Mouse (Mus musculus) spleen, postnatal 4 days (tissue): ENCODE measurements at regions not wholly inside any gene's neighbourhood (a gene's known extent, or its start where the extent isn't known, plus 50 kb on each side); places are given as distances from the start of the nearest gene placed in this dataset.
"Not testable (repeated sequence)": the region's sequence is repeated elsewhere in the genome, so short reads cannot be mapped to it uniquely, and the experiment has no call there.

Source experiments
- DNase-seq, 2 experiments: peaks; one replicate each; pipeline ENCODE4 v3.0.0; 2022; ENCODE audit warnings: low spot score in 2 of 2

GRCm38 (mm10) chr13:28840142-28840541 is 113.4 kb downstream of the Sox4 start:
- no peak for DNase-seq

- DNase-seq = no peak
These were observed 114.4 kb downstream of the Sox4 start for GRCm38 (mm10) chr13:28839084-28839483.

- no peak for DNase-seq
These were observed 115.3 kb downstream of the Sox4 start for GRCm38 (mm10) chr13:28838216-28838615.

GRCm38 (mm10) chr13:28837196-28837595 is 116.3 kb downstream of the Sox4 start:
- not testable (repeated sequence) for DNase-seq

- no peak for DNase-seq
These were observed 119.8 kb downstream of the Sox4 start for GRCm38 (mm10) chr13:28833700-28834065.

GRCm38 (mm10) chr13:28832855-28833699 is 120.4 kb downstream of the Sox4 start:
- DNase-seq = no peak

- no peak for DNase-seq
These were observed 127.2 kb downstream of the Sox4 start for GRCm38 (mm10) chr13:28826284-28826683.

- DNase-seq = no peak
These were observed 129.5 kb downstream of the Sox4 start for GRCm38 (mm10) chr13:28823985-28824384.

- no peak for DNase-seq
These were observed 130.1 kb downstream of the Sox4 start for GRCm38 (mm10) chr13:28823311-28823880.

GRCm38 (mm10) chr13:28820868-28821533 is 132.5 kb downstream of the Sox4 start:
- DNase-seq = no peak

GRCm38 (mm10) chr13:28814127-28814526 is 139.4 kb downstream of the Sox4 start:
- DNase-seq = no peak

- DNase-seq = no peak
These were observed 141.6 kb downstream of the Sox4 start for GRCm38 (mm10) chr13:28811667-28812575.

- DNase-seq = no peak
These were observed 142.5 kb downstream of the Sox4 start for GRCm38 (mm10) chr13:28811081-28811439.

- no peak for DNase-seq
These were observed 143.0 kb downstream of the Sox4 start for GRCm38 (mm10) chr13:28810326-28811080.

GRCm38 (mm10) chr13:28805302-28805701 is 148.2 kb downstream of the Sox4 start:
- DNase-seq = no peak

- DNase-seq = no peak
These were observed 152.1 kb downstream of the Sox4 start for GRCm38 (mm10) chr13:28801210-28801954.

- DNase-seq = no peak
These were observed 152.8 kb downstream of the Sox4 start for GRCm38 (mm10) chr13:28800676-28801075.

GRCm38 (mm10) chr13:28799474-28799873 is 154.0 kb downstream of the Sox4 start:
- DNase-seq = no peak

GRCm38 (mm10) chr13:28797617-28798475 is 155.7 kb downstream of the Sox4 start:
- no peak for DNase-seq
